Mouse (Mus musculus) liver, adult (tissue): ENCODE data around the gene Irs4.

Experiments used
- GATA4 ChIP-seq: IDR thresholded peaks from 2 replicates; pipeline ENCODE4 v1.6.1; 2014; ENCODE audit warnings: mild to moderate bottlenecking, low read length; ENCODE audit not compliant: insufficient replicate concordance

The Irs4 gene

GRCm38 (mm10) chrX:141724937-141725918 lies at the start of gene Irs4:
TSS of gene Irs4 (minus strand) at chrX:141725263.
- TF ChIP-seq GATA4, result no peak

DNA sequence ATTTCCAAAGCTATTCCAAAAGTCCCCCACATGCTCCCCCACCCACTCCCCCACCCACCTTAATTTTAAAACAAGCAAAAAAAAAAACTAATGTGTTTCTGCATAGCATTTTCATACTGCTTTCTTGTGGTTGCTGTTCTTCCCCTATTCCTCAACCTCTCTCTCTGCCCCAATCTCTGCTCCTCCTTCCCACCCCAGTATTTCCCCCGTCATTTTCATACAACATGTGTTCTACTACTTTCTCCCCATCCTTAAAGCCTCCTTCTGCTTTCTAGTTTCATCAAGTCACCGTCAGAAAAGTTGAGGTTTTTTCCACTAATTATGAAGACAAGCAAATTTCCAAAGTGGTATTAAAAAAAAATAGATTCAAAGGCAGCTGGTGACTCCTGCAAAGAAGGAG lies 25.3 kb upstream of the Irs4 start:
- TF ChIP-seq GATA4, result no peak

DNA sequence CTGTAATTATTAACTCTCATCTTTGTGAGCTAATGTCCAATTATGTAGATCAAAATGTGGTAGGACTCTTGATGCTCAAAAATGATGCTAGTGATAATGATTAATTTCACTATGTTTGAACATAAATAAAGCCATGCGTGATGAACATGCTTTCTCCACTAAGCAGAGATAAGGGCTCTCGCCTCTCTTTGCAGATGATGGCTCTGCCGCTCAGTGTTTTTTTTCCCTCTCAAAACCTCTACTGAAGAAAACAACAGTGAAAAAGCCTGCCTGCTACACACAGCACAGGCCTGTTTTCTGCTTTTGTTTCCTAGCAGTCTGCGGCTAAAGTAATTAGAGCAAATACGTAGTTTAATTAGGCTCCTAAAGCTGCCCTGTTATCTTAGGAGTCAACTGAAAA lies 4.5 kb upstream of the Irs4 start:
- no peak for TF ChIP-seq GATA4

DNA sequence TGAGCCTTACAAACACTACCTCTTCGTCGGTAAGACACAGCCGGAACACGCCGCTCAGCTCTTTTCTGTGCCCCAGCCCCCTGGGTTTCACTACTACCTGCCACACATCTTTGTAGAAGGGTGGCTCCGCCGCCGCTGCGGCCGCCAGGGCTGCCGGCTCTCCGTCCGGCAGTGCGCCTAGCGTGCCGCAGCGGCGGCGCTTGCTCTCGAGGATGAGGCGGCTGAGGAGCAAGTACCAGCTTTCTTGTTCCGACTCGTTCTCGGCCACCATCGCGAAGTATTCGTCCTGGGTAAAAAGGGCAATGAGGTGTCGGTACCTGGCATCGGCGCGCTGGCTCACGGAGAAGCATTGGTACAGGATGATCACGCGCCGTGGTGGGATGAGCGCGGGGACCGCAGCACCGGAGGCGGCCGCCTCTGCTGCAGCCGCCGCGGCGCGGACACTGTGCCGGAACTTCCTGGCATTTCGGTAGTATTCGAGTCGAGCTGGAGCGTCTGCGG lies 622 bp downstream of the Irs4 start:
- no peak for TF ChIP-seq GATA4

DNA sequence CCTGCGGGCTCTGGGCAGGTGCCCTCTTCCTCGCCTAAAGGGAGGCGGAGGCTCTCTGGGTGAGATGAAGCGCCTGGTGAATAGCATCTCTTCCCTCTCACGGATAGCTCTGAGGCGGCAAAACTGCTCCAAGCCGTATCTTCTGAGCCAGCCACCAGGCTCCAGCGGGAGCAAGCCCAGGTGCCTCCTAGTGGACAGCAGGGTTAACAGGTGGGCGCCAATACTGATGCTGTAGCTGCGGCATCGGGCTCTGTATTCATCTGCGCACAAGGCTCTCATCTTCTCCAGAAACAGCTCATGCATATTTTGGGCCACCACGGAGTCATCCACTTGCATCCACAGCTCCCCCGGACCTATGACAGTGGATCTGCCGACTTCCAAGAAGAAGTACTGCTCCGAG lies 1.1 kb downstream of the Irs4 start:
- no peak for TF ChIP-seq GATA4

DNA sequence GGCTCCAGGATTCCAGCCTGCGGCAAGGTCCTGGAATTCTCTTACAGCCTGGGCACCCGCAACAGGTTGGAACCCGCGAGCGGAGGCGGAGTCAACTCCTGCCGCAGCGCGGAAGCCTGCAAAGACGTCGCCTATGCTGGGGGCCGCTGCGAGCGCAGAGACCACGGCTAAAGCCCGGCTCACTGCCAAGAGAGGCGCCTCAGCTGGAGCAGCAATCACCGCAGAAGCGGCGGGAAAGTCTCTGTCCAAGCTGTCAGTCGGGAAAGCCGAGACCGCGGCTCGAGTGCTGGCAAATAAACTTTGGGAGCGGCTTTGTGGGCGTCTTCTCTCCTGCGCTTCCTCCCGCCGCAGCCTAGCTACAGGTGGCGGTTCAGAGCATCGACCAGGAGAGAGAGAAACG lies 3.3 kb downstream of the Irs4 start:
- TF ChIP-seq GATA4, result no peak
